Mouse (Mus musculus): Measurements from ENCODE around the gene Lrrtm1. TPM values are rescaled to one million over a fixed set of nuclear protein-coding genes. Genes with fewer than 3 reads are reported as not detected.

Gene Lrrtm1
- total RNA-seq, 1 experiment: not detected

DNA sequence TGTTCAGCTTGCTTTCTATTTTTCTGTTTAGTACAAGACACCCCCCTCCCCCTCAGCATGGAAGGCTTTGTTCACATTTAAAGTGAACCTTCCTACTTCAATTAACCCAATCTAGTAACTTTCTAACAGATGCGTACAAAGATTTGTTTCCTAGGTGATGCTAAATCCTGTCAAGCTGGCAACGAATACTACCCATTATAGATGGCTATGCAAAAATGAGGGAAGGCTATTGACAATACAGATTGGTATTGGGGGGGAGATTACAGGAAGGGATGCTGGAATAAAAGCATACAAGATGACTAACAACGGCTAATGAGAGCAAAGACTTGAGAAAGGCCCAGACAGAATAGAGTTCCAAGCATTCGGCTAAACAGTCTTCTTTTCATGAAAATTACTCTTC lies 21.7 kb upstream of the Lrrtm1 start:
- H3K36me3 ChIP-seq (ENCODE audit: control insufficient read depth, insufficient read depth, low read length, poor library complexity, severe bottlenecking): no peaks in the 10 kb centered on the region
- H3K4me3 ChIP-seq (ENCODE audit: insufficient read depth in 1 of 2, low read depth in 1 of 2, low read length in 2 of 2, poor library complexity in 1 of 2, severe bottlenecking in 1 of 2): no peak overlapping the region
- H3K9ac ChIP-seq (ENCODE audit: insufficient read depth, low read depth, low read length, poor library complexity, severe bottlenecking): no peak overlapping the region
- H3K27ac ChIP-seq (ENCODE audit: insufficient read depth, low read depth, low read length, poor library complexity, severe bottlenecking): no peak overlapping the region
- DNase-seq (ENCODE audit: low read depth, low spot score): no peak
- TF ChIP-seq ZNF384 (IDR thresholded peaks at IDR 0.05; ENCODE audit: low read depth, low read length) (no peak), MAFK (IDR thresholded peaks at IDR 0.05; ENCODE audit: insufficient read depth, low read depth, low read length) (no peak), ZC3H11A (IDR thresholded peaks at IDR 0.05; ENCODE audit: borderline replicate concordance, low read depth, low read length) (no peak), HCFC1 (IDR thresholded peaks at IDR 0.05; ENCODE audit: borderline replicate concordance, insufficient read depth, low read length) (no peak), CHD2 (IDR thresholded peaks at IDR 0.05; ENCODE audit: low read depth, low read length) (no peak)
- in situ Hi-C loops (cut with MboI; ENCODE audit: low sequenced_read_pairs in 2 of 2, unreplicated experiment in 2 of 2): no loop called here
- no peaks in the 10 kb centered on the region for H3K4me1 ChIP-seq (ENCODE audit: control insufficient read depth in 2 of 2, insufficient read depth in 2 of 2, low read length in 2 of 2, poor library complexity in 1 of 2)
- H3K9me3 ChIP-seq (ENCODE audit: control insufficient read depth, insufficient read depth, low read depth, low read length): no peaks in the 10 kb centered on the region

DNA sequence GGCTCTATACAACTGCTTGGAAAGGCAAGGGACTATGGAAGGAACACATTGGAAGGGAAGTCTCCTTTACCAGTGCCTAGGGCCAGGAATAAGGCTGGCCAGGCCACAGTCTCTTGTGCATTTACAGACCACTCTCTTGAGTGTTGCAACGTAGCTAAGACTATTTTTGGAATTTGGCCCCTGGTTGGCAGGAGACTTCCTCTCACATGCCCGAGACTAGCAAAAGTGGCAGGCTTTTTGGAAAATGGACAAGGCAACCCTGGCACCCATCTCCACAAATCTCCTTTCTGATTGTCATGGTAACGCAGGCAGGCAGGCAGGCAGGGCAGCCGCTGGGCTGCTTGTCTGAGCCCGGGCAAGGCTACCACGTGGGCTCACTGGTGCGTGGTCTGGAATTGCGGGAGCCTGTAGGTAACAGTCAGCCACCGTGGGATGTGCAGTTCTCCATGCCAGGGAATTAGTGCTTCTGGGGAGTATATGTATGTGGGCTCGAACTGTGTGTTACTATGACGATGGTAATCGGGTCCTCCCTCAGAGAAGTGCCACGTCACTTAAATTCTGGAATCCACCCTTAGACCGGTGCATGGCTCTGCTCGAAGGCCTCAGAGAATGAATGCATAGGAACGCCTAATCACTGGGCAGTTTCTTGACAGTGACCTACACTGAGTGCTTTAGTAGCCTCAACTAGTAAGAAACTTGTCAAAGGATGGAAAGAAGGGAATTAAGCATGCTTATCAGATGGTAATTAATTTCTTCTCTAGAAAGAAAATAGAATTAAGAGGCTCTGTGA lies 19.4 kb upstream of the Lrrtm1 start:
- in situ Hi-C loops (cut with MboI; ENCODE audit: low sequenced_read_pairs in 2 of 2, unreplicated experiment in 2 of 2): no loop called here
- H3K27ac ChIP-seq (ENCODE audit: insufficient read depth, low read depth, low read length, poor library complexity, severe bottlenecking): no peak overlapping the region
- H3K4me3 ChIP-seq (ENCODE audit: insufficient read depth in 1 of 2, low read depth in 1 of 2, low read length in 2 of 2, poor library complexity in 1 of 2, severe bottlenecking in 1 of 2): no peak overlapping the region
- H3K36me3 ChIP-seq (ENCODE audit: control insufficient read depth, insufficient read depth, low read length, poor library complexity, severe bottlenecking): no peaks in the 10 kb centered on the region
- TF ChIP-seq ZNF384 (IDR thresholded peaks at IDR 0.05; ENCODE audit: low read depth, low read length): no peak
- TF ChIP-seq MAFK (IDR thresholded peaks at IDR 0.05; ENCODE audit: insufficient read depth, low read depth, low read length): no peak
- TF ChIP-seq HCFC1 (IDR thresholded peaks at IDR 0.05; ENCODE audit: borderline replicate concordance, insufficient read depth, low read length): no peak
- no peak for TF ChIP-seq ZC3H11A (IDR thresholded peaks at IDR 0.05; ENCODE audit: borderline replicate concordance, low read depth, low read length)
- TF ChIP-seq CHD2 (IDR thresholded peaks at IDR 0.05; ENCODE audit: low read depth, low read length): no peak
- H3K9me3 ChIP-seq (ENCODE audit: control insufficient read depth, insufficient read depth, low read depth, low read length): no peaks in the 10 kb centered on the region
- DNase-seq (ENCODE audit: low read depth, low spot score): no peak
- no peaks in the 10 kb centered on the region for H3K4me1 ChIP-seq (ENCODE audit: control insufficient read depth in 2 of 2, insufficient read depth in 2 of 2, low read length in 2 of 2, poor library complexity in 1 of 2)
- H3K9ac ChIP-seq (ENCODE audit: insufficient read depth, low read depth, low read length, poor library complexity, severe bottlenecking): no peak overlapping the region

DNA sequence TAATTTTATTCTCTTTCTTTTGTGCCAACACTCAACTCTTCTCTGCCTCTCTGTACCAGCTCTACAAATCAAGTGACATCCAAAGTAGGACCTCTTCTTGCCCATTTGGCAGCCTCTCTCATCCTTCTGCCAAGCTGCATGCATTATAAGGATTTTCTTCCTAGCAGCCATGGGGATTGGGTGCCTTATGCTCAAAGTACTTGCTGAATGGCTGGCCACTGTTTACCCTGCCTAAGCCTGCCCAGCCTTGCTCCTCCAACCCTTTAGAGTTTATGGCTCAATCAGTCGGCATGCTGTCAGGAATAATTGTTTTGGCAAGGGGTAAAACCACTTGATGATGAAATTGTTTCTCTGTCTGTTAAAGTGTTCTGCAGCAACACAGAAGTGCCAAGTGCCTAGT lies 2.1 kb upstream of the Lrrtm1 start:
- Histone ChIP-seq H3K4me1 (ENCODE audit: control insufficient read depth in 2 of 2, insufficient read depth in 2 of 2, low read length in 2 of 2, poor library complexity in 1 of 2) (no peaks in the 10 kb centered on the region), H3K36me3 (ENCODE audit: control insufficient read depth, insufficient read depth, low read length, poor library complexity, severe bottlenecking) (no peaks in the 10 kb centered on the region), H3K9ac (ENCODE audit: insufficient read depth, low read depth, low read length, poor library complexity, severe bottlenecking) (no peak overlapping the region), H3K4me3 (ENCODE audit: insufficient read depth in 1 of 2, low read depth in 1 of 2, low read length in 2 of 2, poor library complexity in 1 of 2, severe bottlenecking in 1 of 2) (no peak overlapping the region), H3K27ac (ENCODE audit: insufficient read depth, low read depth, low read length, poor library complexity, severe bottlenecking) (no peak overlapping the region), H3K9me3 (ENCODE audit: control insufficient read depth, insufficient read depth, low read depth, low read length) (no peaks in the 10 kb centered on the region)
- in situ Hi-C loops (cut with MboI; ENCODE audit: low sequenced_read_pairs in 2 of 2, unreplicated experiment in 2 of 2): no loop called here
- DNase-seq (ENCODE audit: low read depth, low spot score): no peak
- TF ChIP-seq HCFC1 (IDR thresholded peaks at IDR 0.05; ENCODE audit: borderline replicate concordance, insufficient read depth, low read length) (no peak), ZNF384 (IDR thresholded peaks at IDR 0.05; ENCODE audit: low read depth, low read length) (no peak), CHD2 (IDR thresholded peaks at IDR 0.05; ENCODE audit: low read depth, low read length) (no peak), MAFK (IDR thresholded peaks at IDR 0.05; ENCODE audit: insufficient read depth, low read depth, low read length) (no peak), ZC3H11A (IDR thresholded peaks at IDR 0.05; ENCODE audit: borderline replicate concordance, low read depth, low read length) (no peak)

DNA sequence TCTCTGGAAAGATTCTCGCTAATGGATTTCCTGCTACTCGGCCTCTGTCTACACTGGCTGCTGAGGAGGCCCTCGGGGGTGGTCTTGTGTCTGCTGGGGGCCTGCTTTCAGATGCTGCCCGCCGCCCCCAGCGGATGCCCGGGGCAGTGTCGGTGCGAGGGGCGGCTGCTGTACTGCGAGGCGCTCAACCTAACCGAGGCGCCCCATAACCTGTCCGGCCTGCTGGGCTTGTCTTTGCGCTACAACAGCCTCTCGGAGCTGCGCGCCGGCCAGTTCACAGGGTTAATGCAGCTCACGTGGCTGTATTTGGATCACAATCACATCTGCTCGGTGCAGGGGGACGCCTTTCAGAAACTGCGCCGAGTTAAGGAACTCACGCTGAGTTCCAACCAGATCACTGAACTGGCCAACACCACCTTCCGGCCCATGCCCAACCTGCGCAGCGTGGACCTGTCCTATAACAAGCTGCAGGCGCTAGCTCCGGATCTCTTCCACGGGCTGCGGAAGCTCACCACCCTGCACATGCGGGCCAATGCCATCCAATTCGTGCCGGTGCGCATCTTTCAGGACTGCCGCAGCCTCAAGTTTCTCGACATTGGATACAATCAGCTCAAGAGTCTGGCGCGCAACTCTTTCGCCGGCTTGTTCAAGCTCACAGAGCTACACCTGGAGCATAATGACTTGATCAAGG lies 1.2 kb downstream of the Lrrtm1 start:
- no peak for TF ChIP-seq HCFC1 (IDR thresholded peaks at IDR 0.05; ENCODE audit: borderline replicate concordance, insufficient read depth, low read length)
- TF ChIP-seq CHD2 (IDR thresholded peaks at IDR 0.05; ENCODE audit: low read depth, low read length): no peak
- TF ChIP-seq ZC3H11A (IDR thresholded peaks at IDR 0.05; ENCODE audit: borderline replicate concordance, low read depth, low read length): no peak
- TF ChIP-seq ZNF384 (IDR thresholded peaks at IDR 0.05; ENCODE audit: low read depth, low read length): no peak
- no peak for TF ChIP-seq MAFK (IDR thresholded peaks at IDR 0.05; ENCODE audit: insufficient read depth, low read depth, low read length)
- H3K36me3 ChIP-seq (ENCODE audit: control insufficient read depth, insufficient read depth, low read length, poor library complexity, severe bottlenecking): no peaks in the 10 kb centered on the region
- in situ Hi-C loops (cut with MboI; ENCODE audit: low sequenced_read_pairs in 2 of 2, unreplicated experiment in 2 of 2): no loop called here
- no peak overlapping the region for H3K9ac ChIP-seq (ENCODE audit: insufficient read depth, low read depth, low read length, poor library complexity, severe bottlenecking)
- H3K4me1 ChIP-seq (ENCODE audit: control insufficient read depth in 2 of 2, insufficient read depth in 2 of 2, low read length in 2 of 2, poor library complexity in 1 of 2): no peaks in the 10 kb centered on the region
- no peak overlapping the region for H3K27ac ChIP-seq (ENCODE audit: insufficient read depth, low read depth, low read length, poor library complexity, severe bottlenecking)
- DNase-seq (ENCODE audit: low read depth, low spot score): peak; percentile 20
- peak overlapping the region; percentile 15 to 28 for H3K4me3 ChIP-seq (ENCODE audit: insufficient read depth in 1 of 2, low read depth in 1 of 2, low read length in 2 of 2, poor library complexity in 1 of 2, severe bottlenecking in 1 of 2)
- no peaks in the 10 kb centered on the region for H3K9me3 ChIP-seq (ENCODE audit: control insufficient read depth, insufficient read depth, low read depth, low read length)
